Mouse (Mus musculus) kidney, embryonic 14.5 days (tissue): ENCODE measurements at regions not wholly inside any gene's neighbourhood (a gene's known extent, or its start where the extent isn't known, plus 50 kb on each side); places are given as distances from the start of the nearest gene placed in this dataset.
A peak's percentile ranks its signal among the peaks of the same experiment; 100 is the strongest.

Source experiments
- ATAC-seq: fragments of 200-750 bp; cut with Nextera tagmentation; 2 replicates; pipeline ENCODE4 v1.8.0; 2017; ENCODE audit warnings: moderate number of reproducible peaks, mild to moderate bottlenecking, moderate TSS enrichment, moderate library complexity; ENCODE audit not compliant: low FRiP score, low TSS enrichment
- H3K27ac ChIP-seq: fragments of 300-500 bp; sonication (generic); 2 replicates; pipeline ENCODE4 v1.5.1; 2014; ENCODE audit warnings: low read depth, mild to moderate bottlenecking, low read length, moderate library complexity, mixed read lengths
- H3K27me3 ChIP-seq: fragments of 300-500 bp; sonication (generic); 2 replicates; pipeline ENCODE4 v1.6.1; 2014; ENCODE audit warnings: mild to moderate bottlenecking, low read length; ENCODE audit not compliant: control insufficient read depth, insufficient read depth
- H3K36me3 ChIP-seq: fragments of 300-500 bp; sonication (generic); 2 replicates; pipeline ENCODE4 v1.6.1; 2014; ENCODE audit warnings: low read length, mixed read lengths; ENCODE audit not compliant: control insufficient read depth, insufficient read depth
- H3K4me1 ChIP-seq: fragments of 300-500 bp; sonication (generic); 2 replicates; pipeline ENCODE4 v1.6.1; 2014; ENCODE audit warnings: low read length, mixed read lengths; ENCODE audit not compliant: control insufficient read depth, insufficient read depth
- H3K4me2 ChIP-seq: fragments of 300-500 bp; sonication (generic); replicated peaks from 2 replicates; pipeline ENCODE4 v1.6.1; 2014; ENCODE audit warnings: low read depth, mild to moderate bottlenecking, low read length
- H3K4me3 ChIP-seq: fragments of 300-500 bp; sonication (generic); 2 replicates; pipeline ENCODE4 v1.5.1; 2014; ENCODE audit warnings: mild to moderate bottlenecking, low read length
- H3K9ac ChIP-seq: fragments of 300-500 bp; sonication (generic); 2 replicates; pipeline ENCODE4 v1.6.1; 2014; ENCODE audit warnings: low read depth, mild to moderate bottlenecking, low read length, moderate library complexity
- H3K9me3 ChIP-seq: fragments of 300-500 bp; sonication (generic); 2 replicates; pipeline ENCODE4 v1.6.1; 2016; ENCODE audit warnings: low read length; ENCODE audit not compliant: control insufficient read depth
- WGBS: fragments of 180-500 bp; shearing (Covaris S2); extraction: QIAGEN DNeasy Blood & Tissue Kit; methylation state at CpG from one replicate; pipeline ENCODE4 v1.1.7; 2014; 5-methylcytosine and 5-hydroxymethylcytosine counted together

DNA sequence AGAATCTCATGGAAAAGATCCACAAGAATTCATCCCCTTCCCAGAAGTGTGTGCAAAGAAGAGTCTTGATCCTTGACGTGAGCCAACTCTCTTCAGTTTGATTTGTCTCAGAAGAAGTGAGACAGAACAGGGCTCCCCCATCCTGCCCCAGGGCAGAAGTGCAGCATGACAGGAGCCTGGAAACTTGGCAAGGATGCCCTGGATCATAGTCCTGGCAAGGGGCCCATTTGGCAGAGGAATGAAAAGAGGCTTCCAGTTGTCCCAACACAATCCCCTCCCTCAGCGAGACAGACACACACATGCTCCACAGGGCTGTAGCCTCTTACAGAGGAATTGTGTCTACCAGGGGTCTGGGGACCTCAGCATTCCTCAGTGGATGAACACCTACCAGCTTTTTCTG, 102.7 kb downstream of the Ptpn20 start:
- Histone ChIP-seq H3K4me1 (0 out of 2 replicates have a peak, but pooled peaks cover 10% of the 10 kb centered on the region), H3K27ac (no peak overlapping the region)
- no peak for ATAC-seq

DNA sequence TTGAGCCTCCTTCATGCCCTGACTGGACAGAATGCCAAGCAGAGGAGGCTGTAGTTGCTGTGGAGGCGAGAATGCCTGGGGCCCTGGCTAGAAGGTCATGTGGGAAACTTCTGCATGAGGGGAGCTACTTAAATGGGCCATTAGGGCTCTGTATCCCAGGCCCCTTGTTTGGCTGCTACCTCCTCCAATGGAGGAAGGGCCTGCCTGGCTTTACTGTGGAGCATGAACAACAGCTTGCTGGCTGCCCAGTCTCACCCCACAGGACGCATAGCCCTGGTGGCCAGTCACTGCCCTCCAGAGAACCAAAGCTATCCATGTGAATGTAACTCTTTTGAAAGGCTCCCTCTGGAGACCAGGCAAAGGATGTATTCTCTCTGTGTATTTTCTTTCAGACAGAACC, 105.2 kb downstream of the Ptpn20 start:
- Histone ChIP-seq H3K9ac (no peak overlapping the region), H3K9me3 (no peaks in the 10 kb centered on the region), H3K36me3 (no peaks in the 10 kb centered on the region), H3K4me2 (no peak overlapping the region), H3K4me3 (no peak overlapping the region), H3K4me1 (no peaks in the 10 kb centered on the region), H3K27ac (no peak overlapping the region), H3K27me3 (no peaks in the 10 kb centered on the region)
- 63% methylated on average over 2 of the region's 2 CpGs for WGBS
- no peak for ATAC-seq

More for the DNA sequence above, 102.7 kb downstream of the Ptpn20 start:
- Histone ChIP-seq H3K4me3 (no peak overlapping the region), H3K36me3 (no peaks in the 10 kb centered on the region), H3K27me3 (no peaks in the 10 kb centered on the region), H3K4me2 (no peak overlapping the region), H3K9me3 (no peaks in the 10 kb centered on the region), H3K9ac (no peak overlapping the region)
- WGBS = 64% methylated on average over 2 of the region's 2 CpGs

DNA sequence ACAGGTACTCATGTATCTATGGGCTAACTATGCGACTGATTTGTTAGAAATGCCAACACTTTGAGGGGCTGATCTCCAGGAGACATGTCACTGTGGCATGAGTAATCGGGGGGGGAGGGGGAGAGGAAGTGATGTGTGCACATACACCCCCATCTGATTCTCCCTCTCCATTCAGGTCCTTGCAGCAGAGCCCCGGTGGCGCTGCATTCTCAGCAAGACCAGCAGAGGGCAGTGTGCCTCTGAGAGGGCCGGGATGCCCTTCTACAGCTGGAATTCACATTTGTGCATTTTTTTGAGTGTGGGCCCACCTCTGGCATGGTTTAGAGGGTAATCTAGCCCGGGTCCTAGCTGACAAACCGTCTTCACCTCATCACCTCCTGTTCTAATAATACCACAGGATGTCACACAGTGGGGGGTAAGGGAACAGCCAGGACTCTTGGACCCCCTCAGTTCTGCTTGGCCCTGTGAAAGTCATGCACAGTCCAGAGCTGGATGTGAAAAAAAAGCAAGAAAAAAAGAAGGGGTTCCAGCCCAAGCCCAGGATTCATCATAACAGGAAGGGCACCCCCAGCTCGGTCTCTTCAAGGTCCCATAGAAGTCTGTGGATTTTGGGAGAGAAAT, 106.5 kb downstream of the Ptpn20 start:
- Histone ChIP-seq H3K36me3 (no peaks in the 10 kb centered on the region), H3K4me2 (no peak overlapping the region), H3K4me3 (no peak overlapping the region), H3K27ac (no peak overlapping the region), H3K9ac (no peak overlapping the region), H3K4me1 (no peaks in the 10 kb centered on the region), H3K9me3 (no peaks in the 10 kb centered on the region), H3K27me3 (no peaks in the 10 kb centered on the region)
- peak; percentile 34; the same call in 1 of the 2 replicates for ATAC-seq
- WGBS = 18% methylated on average over 8 of the region's 8 CpGs

DNA sequence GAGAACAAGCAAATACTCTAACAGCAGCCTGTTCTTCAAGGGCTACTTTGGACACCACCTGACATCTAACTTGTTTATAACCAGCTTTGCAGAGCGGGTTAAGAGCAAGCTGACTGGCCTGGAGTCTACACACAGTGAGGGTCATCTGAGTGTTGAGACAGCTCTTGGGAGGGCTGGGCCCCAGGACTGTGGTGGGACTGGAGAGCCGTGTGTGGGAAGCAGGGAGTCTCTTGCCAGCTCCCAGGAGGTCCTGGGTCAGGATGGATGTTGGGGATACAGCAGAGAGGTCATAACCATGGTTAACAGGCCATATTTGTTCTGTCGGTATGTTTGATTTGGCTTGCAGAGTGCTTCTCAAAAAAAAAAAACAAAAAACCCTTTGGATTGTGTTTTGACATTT, 107.8 kb downstream of the Ptpn20 start:
- no peak for ATAC-seq
- no peaks in the 10 kb centered on the region for H3K27me3 ChIP-seq
- no peak overlapping the region for H3K9ac ChIP-seq
- no peaks in the 10 kb centered on the region for H3K36me3 ChIP-seq
- H3K9me3 ChIP-seq = no peaks in the 10 kb centered on the region
- WGBS = 51% methylated on average over 3 of the region's 3 CpGs
- H3K4me1 ChIP-seq = no peaks in the 10 kb centered on the region
- H3K27ac ChIP-seq = no peak overlapping the region
- no peak overlapping the region for H3K4me2 ChIP-seq
- H3K4me3 ChIP-seq = no peak overlapping the region

DNA sequence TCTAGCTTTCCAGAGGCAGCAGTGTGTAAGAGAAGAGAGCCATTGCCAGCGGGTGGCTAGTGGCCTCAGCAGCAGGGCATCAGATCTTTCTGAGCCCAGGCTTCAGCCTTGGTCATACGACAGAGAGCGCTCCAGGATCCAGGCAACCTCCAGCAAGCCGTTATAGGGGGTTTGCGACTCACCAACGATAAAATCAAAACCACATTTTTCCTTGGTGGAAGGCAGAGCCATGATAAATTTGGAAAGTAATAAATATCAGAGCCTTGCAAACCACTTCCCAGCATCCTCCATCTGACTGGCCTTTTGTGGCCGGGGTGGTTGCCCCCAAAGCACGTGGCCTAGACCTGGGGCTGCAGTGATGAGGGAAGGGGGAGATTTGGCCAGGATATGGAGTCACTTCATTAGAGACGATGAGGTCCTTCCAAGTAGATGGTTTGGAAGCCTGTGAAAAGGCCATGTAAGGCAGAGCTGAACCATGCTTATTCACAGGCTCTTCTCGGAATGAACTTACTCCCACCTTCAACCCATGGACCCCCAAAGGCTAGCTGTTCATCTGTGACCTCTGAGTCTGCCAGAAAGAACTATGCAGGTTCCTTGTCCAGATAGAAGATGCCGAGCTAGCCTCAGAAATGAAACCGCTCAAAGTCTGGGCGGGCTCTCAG, 110.9 kb downstream of the Ptpn20 start:
- Histone ChIP-seq H3K9me3 (no peaks in the 10 kb centered on the region), H3K27me3 (no peaks in the 10 kb centered on the region), H3K9ac (no peak overlapping the region), H3K27ac (no peak overlapping the region), H3K4me3 (no peak overlapping the region), H3K36me3 (no peaks in the 10 kb centered on the region), H3K4me1 (no peaks in the 10 kb centered on the region), H3K4me2 (no peak overlapping the region)
- 55% methylated on average over 13 of the region's 13 CpGs for WGBS
- no peak for ATAC-seq

DNA sequence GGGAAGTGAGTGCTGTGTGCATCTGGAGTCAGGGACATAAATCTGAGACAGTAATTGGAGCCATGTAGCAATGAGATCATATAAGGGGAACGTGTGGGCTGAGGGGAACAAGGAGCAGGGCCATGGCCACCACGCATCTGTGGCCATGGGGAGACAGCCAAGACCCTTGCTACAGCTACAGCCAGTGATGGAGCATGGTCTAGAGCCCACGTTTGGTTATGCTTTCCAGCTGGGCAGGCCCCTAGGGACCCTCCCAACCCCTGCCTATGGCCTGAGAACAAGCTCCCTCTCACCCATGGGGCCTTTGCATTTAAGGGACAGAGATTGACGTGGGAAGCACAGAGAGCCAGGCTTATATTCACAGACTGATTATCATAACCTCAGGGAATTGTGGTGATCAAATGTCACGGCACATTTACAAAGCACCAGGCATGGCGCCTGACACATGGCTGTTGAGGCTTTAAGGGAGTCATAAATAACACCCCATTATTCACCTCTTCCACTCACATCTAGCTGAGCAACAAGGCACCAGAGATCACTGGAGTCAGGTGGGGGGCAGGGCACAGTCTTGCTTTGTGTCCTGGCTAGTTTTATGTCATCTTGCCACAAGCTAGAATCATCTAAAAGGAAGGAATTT, 118.8 kb downstream of the Ptpn20 start:
- no peaks in the 10 kb centered on the region for H3K9me3 ChIP-seq
- H3K36me3 ChIP-seq = no peaks in the 10 kb centered on the region
- 21% methylated on average over 6 of the region's 6 CpGs for WGBS
- no peak overlapping the region for H3K27ac ChIP-seq
- no peak overlapping the region for H3K4me3 ChIP-seq
- H3K4me2 ChIP-seq = no peak overlapping the region
- H3K27me3 ChIP-seq = no peaks in the 10 kb centered on the region
- peak; percentile 83 for ATAC-seq
- 0 out of 2 replicates have a peak, but pooled peaks cover 5% of the 10 kb centered on the region for H3K4me1 ChIP-seq
- no peak overlapping the region for H3K9ac ChIP-seq

DNA sequence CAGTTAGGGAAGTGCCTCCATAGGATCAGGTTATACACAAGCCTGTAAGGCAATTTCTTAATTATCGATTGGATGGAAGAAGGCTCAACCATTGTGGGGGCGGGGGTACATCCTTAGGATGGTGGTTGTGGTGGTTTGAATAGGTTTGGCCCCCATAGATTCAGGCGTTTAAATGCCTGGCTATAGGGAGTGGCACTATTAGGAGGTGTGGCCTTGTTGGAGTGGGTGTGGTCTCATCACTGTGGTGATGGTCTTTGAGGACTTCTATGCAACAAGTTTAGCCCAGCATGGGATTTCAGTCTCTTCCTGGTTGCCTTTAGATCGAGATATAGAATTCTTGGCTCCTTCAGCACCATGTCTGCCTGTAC, 119.3 kb downstream of the Ptpn20 start:
- Histone ChIP-seq H3K9ac (no peak overlapping the region), H3K4me3 (no peak overlapping the region), H3K9me3 (no peaks in the 10 kb centered on the region), H3K4me1 (0 out of 2 replicates have a peak, but pooled peaks cover 5% of the 10 kb centered on the region), H3K27ac (no peak overlapping the region), H3K4me2 (no peak overlapping the region), H3K27me3 (no peaks in the 10 kb centered on the region), H3K36me3 (no peaks in the 10 kb centered on the region)
- 83% methylated on average over 4 of the region's 4 CpGs for WGBS
- 0 out of 2 replicates have a peak, but pooled peaks have one; percentile 16 for ATAC-seq

DNA sequence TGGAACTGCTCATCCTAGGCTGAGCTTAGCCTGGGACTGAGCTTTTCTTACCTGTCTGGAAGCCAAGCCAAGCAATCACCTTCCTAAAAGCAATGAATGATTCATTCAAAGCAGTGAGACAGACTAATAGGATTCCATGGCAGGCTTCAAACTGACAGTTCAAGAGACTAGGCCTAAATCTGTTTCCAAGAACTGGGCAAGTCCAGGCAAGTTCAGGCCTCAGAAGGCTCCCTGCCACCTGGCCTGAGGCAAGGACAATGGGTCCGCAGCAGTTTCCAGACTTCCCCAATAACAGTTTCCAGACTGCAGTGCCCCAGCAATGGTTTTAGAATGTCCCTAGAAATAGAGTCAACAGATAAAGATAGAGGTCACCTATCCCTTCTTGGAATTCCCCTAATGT, 123.5 kb downstream of the Ptpn20 start:
- H3K4me3 ChIP-seq = no peak overlapping the region
- H3K27me3 ChIP-seq = no peaks in the 10 kb centered on the region
- H3K36me3 ChIP-seq = no peaks in the 10 kb centered on the region
- no peak overlapping the region for H3K27ac ChIP-seq
- no peak for ATAC-seq
- no peak overlapping the region for H3K4me2 ChIP-seq
- WGBS = 89% methylated on average over 1 of the region's 1 CpGs
- H3K4me1 ChIP-seq = 0 out of 2 replicates have a peak, but pooled peaks cover 5% of the 10 kb centered on the region
- no peaks in the 10 kb centered on the region for H3K9me3 ChIP-seq
- H3K9ac ChIP-seq = no peak overlapping the region

DNA sequence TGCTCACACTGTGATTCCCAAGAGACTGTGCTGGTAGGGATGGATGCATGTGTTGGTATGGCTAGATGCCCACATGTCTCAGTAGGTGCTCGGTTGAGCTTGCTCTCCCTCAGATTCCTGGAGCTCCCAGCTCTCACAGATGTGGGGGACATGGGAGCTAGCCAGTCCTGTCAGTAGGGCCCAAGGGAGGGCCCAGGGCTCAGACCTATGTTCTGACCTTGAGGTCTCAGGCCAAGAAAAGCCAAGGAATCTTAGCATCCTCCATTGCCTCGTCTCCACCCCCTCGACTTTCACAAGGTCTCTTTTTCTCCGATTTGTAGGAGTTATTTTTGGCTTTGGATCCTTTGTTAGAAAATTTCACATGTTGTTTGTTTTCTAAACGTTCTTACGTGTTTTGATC, 130.6 kb downstream of the Ptpn20 start:
- no peak for ATAC-seq
- 77% methylated on average over 6 of the region's 6 CpGs for WGBS
- H3K4me3 ChIP-seq = no peak overlapping the region
- H3K4me1 ChIP-seq = no peaks in the 10 kb centered on the region
- H3K36me3 ChIP-seq = no peaks in the 10 kb centered on the region
- no peak overlapping the region for H3K4me2 ChIP-seq
- H3K9ac ChIP-seq = no peak overlapping the region
- H3K27ac ChIP-seq = no peak overlapping the region
- no peaks in the 10 kb centered on the region for H3K9me3 ChIP-seq
- no peaks in the 10 kb centered on the region for H3K27me3 ChIP-seq
